Mouse (Mus musculus) embryonic facial prominence, embryonic 14.5 days (tissue): ENCODE measurements around the gene Tmem170b. TPM values are rescaled to one million over a fixed set of nuclear protein-coding genes. Genes with fewer than 3 reads are reported as not detected.
"Not testable (repeated sequence)": the region's sequence is repeated elsewhere in the genome, so short reads cannot be mapped to it uniquely, and the experiment has no call there.

Experiments
- ATAC-seq: fragments of 200-750 bp; cut with Nextera tagmentation; 2 replicates; pipeline ENCODE4 v1.8.0; 2017; ENCODE audit warnings: low read depth, moderate number of reproducible peaks, moderate TSS enrichment
- DNase-seq: peaks from one replicate; pipeline ENCODE4 v3.0.0-alpha.2; 2015; ENCODE audit warnings: low spot score
- H3K27ac ChIP-seq: fragments of 300-500 bp; sonication (generic); replicated peaks from 2 replicates; pipeline ENCODE4 v1.5.1; 2014; ENCODE audit warnings: low read depth, mild to moderate bottlenecking, low read length, moderate library complexity
- H3K27me3 ChIP-seq: fragments of 300-500 bp; sonication (generic); replicated peaks from 2 replicates; pipeline ENCODE4 v1.6.1; 2014; ENCODE audit warnings: low read length; ENCODE audit not compliant: control insufficient read depth, insufficient read depth
- H3K36me3 ChIP-seq: fragments of 300-500 bp; sonication (generic); 2 replicates; pipeline ENCODE4 v1.6.1; 2014; ENCODE audit warnings: low read length, mixed read lengths; ENCODE audit not compliant: control insufficient read depth, insufficient read depth
- H3K4me1 ChIP-seq: fragments of 300-500 bp; sonication (generic); 2 replicates; pipeline ENCODE4 v1.6.1; 2014; ENCODE audit warnings: antibody characterized with exemption, low read length; ENCODE audit not compliant: control insufficient read depth, insufficient read depth
- H3K4me2 ChIP-seq: fragments of 300-500 bp; sonication (generic); 2 replicates; pipeline ENCODE4 v1.6.1; 2014; ENCODE audit warnings: low read depth, mild to moderate bottlenecking, low read length, moderate library complexity, mixed read lengths
- H3K4me3 ChIP-seq: fragments of 300-500 bp; sonication (generic); 2 replicates; pipeline ENCODE4 v1.5.1; 2014; ENCODE audit warnings: low read depth, mild to moderate bottlenecking, low read length
- H3K9ac ChIP-seq: fragments of 300-500 bp; sonication (generic); 2 replicates; pipeline ENCODE4 v1.6.1; 2014; ENCODE audit warnings: low read depth, mild to moderate bottlenecking, low read length, moderate library complexity, mixed read lengths
- H3K9me3 ChIP-seq: fragments of 300-500 bp; sonication (generic); 2 replicates; pipeline ENCODE4 v1.6.1; 2016; ENCODE audit warnings: low read length; ENCODE audit not compliant: control insufficient read depth
- WGBS: fragments of 180-500 bp; shearing (Covaris S2); extraction: QIAGEN DNeasy Blood & Tissue Kit; methylation state at CpG from one replicate; pipeline ENCODE4 v1.1.7; 2014; 5-methylcytosine and 5-hydroxymethylcytosine counted together
- polyA plus RNA-seq: library from polyadenylated mRNA; unstranded; fragments of >200 nt; fragmentation: Nextera tagmentation; extraction: Ambion mirVana; gene quantifications from 2 replicates; pipeline ENCODE4 v1.2.1, GENCODE M21; 2014

Gene Tmem170b
- polyA plus RNA-seq, 1 experiment from 2014 or later = 14.9 TPM

DNA sequence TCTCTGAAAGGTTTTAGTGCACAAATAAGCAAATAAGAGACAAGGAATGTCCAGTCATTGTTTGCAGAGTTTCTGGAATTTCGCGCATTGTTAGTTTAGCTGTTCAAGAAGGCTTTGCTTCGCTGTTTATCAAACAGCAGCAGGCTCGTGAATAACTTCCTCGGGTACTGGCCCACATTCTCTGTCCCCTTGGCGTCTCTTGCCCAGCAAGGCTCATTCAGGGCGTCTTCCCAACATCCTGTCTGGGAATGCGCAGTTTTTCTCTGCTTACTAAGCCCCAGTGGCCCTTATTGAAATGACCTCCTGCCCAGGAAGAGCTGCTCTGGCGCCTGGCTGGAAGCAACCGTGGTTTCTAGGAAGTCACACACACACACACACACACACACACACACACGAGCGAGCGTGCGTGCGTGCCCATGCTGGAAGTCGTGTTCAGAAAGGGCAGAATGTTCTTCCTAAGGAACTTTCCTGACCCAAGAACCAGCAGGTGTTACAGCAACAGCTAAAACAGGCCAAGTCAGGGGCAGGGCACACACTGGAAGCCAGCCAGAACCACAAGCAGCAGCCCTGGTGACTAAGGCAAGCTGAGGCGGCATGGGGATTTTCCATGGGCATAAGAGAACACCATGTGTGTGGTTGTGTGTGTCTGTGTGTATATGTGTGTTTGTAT, 56.8 kb downstream of the Tmem170b start:
- Histone ChIP-seq H3K9ac (no peak overlapping the region), H3K27ac (no peak overlapping the region), H3K27me3 (no peaks in the 10 kb centered on the region), H3K36me3 (no peaks in the 10 kb centered on the region), H3K4me2 (no peak overlapping the region), H3K9me3 (no peaks in the 10 kb centered on the region), H3K4me3 (no peak overlapping the region), H3K4me1 (peaks cover 13% of the 10 kb centered on the region; the same call in 1 of the 2 replicates)
- ATAC-seq (no peak), DNase-seq (peak; percentile 66)
- WGBS = 47% methylated on average over 17 of the region's 17 CpGs

DNA sequence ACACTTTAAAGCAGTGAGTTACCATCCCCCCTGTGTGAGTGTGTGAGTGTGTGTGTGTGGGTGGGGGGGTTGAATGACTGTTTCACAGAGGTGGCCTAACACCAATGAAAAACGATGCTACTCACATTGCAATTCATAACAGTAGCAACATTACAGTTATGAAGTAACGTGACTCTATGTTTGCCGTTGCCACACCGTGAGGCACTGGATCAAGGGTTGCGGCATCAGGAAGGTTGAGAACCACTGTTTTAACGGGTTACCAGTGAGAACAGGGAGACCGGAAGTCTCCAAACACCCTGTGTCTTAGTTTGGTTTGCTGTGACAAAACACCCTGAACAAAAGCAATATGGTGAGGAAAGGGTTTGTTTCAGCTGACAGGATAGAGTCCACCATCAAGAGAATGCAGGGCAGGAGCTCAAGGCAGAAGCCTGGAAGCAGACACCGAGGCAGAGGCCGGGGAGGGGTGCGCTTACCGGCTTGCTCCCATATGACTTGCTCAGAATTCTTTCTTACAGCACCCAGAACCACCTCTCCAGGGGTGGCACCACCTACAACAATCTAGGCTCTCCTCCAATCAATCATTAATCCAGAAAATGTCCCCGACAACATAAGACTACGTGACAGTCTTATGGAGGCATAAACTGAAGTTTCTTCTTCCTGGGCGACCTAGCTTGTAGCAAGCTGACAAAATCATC, 57.9 kb downstream of the Tmem170b start:
- H3K27ac ChIP-seq = no peak overlapping the region
- no peaks in the 10 kb centered on the region for H3K9me3 ChIP-seq
- no peak for DNase-seq
- no peak overlapping the region for H3K4me3 ChIP-seq
- no peak for ATAC-seq
- H3K4me2 ChIP-seq = no peak overlapping the region
- WGBS = 81% methylated on average over 14 of the region's 14 CpGs
- no peaks in the 10 kb centered on the region for H3K27me3 ChIP-seq
- no peaks in the 10 kb centered on the region for H3K36me3 ChIP-seq
- peaks cover 13% of the 10 kb centered on the region; the same call in 1 of the 2 replicates for H3K4me1 ChIP-seq
- H3K9ac ChIP-seq = no peak overlapping the region

DNA sequence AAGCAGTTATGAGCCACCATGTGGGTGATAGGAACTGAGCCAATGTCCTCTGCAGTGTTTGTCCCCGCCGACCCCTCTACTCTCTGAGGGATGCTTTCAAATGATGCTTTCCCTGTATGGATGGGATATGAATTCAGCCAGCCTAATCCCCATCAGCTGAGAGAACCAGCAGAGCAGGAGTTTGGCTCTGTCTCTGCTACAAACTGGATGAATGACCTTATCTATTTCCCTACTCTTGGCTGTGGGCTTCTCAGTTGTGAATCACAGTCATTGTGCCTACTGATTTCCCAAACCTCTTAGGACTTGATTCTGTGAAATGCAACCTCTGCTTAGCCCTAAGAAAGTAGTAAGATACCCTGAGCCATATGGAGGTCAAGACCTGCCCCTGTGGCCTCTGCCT, 64.2 kb downstream of the Tmem170b start:
- H3K27ac ChIP-seq = no peak overlapping the region

DNA sequence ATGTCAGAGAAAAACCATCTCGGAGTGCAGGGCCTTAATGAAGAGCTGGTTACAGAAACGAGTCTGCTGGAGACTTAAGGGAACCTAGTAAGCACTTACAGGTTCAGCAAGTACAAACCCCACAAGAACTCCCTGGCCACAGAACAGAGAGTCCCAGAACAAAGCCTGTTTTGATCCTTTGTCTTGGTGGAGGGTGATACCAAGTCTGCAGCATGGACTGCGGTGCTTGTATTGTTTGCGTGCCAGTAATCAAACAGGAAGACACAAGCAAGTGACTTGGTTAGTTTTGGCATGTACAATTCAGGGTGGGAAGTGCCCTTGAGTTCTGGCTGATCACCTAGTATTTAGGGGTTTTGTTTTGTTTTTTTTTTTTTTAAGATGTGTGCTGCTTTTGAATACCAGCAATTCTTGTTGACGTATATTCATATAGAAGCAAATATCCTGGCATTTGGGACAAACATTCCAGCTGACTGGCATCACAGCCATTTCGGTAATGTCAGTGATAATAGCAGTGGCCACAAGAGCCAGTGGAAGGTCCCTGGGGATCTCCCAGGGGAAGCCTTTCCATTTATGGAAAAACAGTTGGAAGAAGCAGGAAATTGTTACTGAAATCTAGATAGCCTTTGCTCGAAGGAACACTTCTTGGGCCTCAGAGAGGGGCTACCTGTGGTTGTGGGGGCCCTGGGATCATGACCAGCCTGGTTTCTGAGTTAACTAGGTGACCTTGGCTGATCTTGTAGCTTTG, 64.9 kb downstream of the Tmem170b start:
- DNase-seq (no peak), ATAC-seq (no peak)
- no peak overlapping the region for H3K4me2 ChIP-seq
- 58% methylated on average over 7 of the region's 7 CpGs for WGBS
- no peak overlapping the region for H3K9ac ChIP-seq
- H3K27me3 ChIP-seq = no peaks in the 10 kb centered on the region
- H3K4me1 ChIP-seq = no peaks in the 10 kb centered on the region
- no peak overlapping the region for H3K27ac ChIP-seq
- no peaks in the 10 kb centered on the region for H3K9me3 ChIP-seq
- H3K36me3 ChIP-seq = no peaks in the 10 kb centered on the region
- H3K4me3 ChIP-seq = no peak overlapping the region

More for the DNA sequence above, 64.2 kb downstream of the Tmem170b start:
- DNase-seq (no peak), ATAC-seq (no peak)
- H3K9ac ChIP-seq = no peak overlapping the region
- no peak overlapping the region for H3K4me3 ChIP-seq
- no peaks in the 10 kb centered on the region for H3K4me1 ChIP-seq
- WGBS = 94% methylated on average over 2 of the region's 2 CpGs
- H3K36me3 ChIP-seq = no peaks in the 10 kb centered on the region
- no peaks in the 10 kb centered on the region for H3K9me3 ChIP-seq
- H3K27me3 ChIP-seq = no peaks in the 10 kb centered on the region
- no peak overlapping the region for H3K4me2 ChIP-seq

DNA sequence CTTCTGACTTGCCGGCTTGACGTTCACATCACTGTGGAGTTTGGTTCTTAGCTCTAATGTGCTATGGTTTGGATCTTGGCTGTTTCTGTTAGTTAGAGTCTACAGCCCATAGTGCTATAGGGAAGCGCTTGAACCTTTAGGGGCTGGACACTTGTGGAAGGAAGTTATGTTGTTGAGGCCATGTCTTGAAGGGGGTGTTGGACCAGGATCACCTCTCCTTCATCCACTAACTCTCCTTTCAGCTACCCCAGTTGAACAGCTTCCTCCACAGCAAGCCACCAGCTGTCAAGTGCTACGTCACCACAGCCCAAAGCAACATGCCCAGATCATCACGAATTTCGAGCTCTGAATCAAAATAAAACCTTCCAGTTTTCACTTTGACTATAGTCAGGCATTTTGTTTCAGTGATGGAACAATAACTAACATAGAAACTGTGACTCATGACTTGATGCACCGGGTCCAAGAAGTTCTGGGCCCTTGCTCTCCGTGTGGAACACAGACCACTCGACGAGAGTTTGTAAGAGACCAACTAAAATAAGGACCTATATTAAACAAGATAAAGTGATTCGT, 65.5 kb downstream of the Tmem170b start:
- no peak overlapping the region for H3K4me2 ChIP-seq
- no peak overlapping the region for H3K9ac ChIP-seq
- no peak overlapping the region for H3K27ac ChIP-seq
- no peaks in the 10 kb centered on the region for H3K27me3 ChIP-seq
- no peaks in the 10 kb centered on the region for H3K36me3 ChIP-seq
- DNase-seq = no peak
- no peak overlapping the region for H3K4me3 ChIP-seq
- WGBS = 89% methylated on average over 11 of the region's 11 CpGs
- ATAC-seq = no peak
- no peaks in the 10 kb centered on the region for H3K4me1 ChIP-seq
- no peaks in the 10 kb centered on the region for H3K9me3 ChIP-seq

DNA sequence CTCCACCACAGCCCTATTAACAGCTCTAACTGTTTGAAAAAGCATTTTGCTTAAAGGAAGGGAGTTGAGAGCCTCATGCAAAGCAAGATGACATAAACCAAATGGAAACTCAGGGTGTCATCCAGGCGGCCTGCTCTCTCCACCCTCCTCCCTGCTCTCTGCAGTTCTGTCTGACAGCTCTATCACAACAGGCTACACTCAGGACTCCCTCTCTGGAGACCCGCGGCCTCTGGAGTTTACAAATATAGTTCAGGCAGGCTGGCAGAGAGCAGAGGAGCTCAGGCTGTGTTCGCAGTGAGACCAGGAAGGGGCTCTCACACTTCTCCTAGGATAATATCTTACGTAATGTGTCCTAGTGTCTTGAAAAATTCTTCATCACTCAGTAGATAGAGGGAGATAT, 67.2 kb downstream of the Tmem170b start:
- H3K9ac ChIP-seq, H3K27ac ChIP-seq, H3K27me3 ChIP-seq, H3K4me1 ChIP-seq, H3K9me3 ChIP-seq, DNase-seq, H3K4me2 ChIP-seq, H3K36me3 ChIP-seq, H3K4me3 ChIP-seq, ATAC-seq: not testable (repeated sequence)
- 67% methylated on average over 5 of the region's 5 CpGs for WGBS

DNA sequence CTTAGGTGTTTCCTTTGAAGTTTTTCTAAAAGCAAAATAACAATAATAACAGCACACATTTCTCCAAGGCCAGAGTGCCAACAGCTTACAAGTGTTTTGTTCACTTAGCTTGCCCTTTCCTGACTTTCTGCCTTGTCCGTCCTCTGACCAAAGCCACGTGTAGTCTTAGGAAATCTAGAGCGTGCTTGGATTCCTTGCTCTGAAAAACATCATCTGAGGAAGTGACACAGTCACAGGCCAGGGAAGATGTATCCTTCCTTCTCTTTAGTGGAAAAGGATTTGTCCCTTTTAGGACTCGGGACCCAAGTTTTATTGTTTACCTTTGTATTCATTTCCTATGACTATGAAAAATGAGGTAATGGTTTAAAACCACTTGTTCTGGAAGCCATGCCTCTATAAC, 67.8 kb downstream of the Tmem170b start:
- WGBS = 69% methylated on average over 4 of the region's 4 CpGs
- no peaks in the 10 kb centered on the region for H3K36me3 ChIP-seq
- H3K4me3 ChIP-seq = no peak overlapping the region
- H3K4me2 ChIP-seq = no peak overlapping the region
- no peak overlapping the region for H3K27ac ChIP-seq
- no peak for ATAC-seq
- H3K9me3 ChIP-seq = no peaks in the 10 kb centered on the region
- no peak overlapping the region for H3K9ac ChIP-seq
- H3K27me3 ChIP-seq = no peaks in the 10 kb centered on the region
- DNase-seq = no peak
- H3K4me1 ChIP-seq = no peaks in the 10 kb centered on the region

DNA sequence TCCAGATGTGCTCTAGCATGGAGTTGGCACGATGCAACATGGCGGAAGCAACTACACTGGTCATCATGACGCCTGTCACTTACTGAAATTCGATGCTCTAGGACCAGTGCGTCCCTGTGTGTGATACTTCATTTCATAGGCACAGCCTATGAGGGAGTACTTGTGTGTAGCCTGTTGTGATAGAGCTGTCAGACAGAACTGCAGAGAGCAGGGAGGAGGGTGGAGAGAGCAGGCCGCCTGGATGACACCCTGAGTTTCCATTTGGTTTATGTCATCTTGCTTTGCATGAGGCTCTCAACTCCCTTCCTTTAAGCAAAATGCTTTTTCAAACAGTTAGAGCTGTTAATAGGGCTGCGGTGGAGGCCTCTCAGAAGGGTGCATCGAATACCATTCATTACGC, 68.9 kb downstream of the Tmem170b start:
- H3K4me3 ChIP-seq, H3K9me3 ChIP-seq, H3K4me2 ChIP-seq, H3K36me3 ChIP-seq, H3K9ac ChIP-seq, H3K27ac ChIP-seq, ATAC-seq, H3K27me3 ChIP-seq, DNase-seq, H3K4me1 ChIP-seq: not testable (repeated sequence)
- WGBS = 96% methylated on average over 8 of the region's 9 CpGs
